10 mouse cellular contexts compared by ENCODE assay signal in genomic region chr7:30231328-30231668, GRCm38 (mm10). TPM values are rescaled to one million over a fixed set of nuclear protein-coding genes. Genes with fewer than 3 reads are reported as not detected.
A peak's percentile ranks its signal among the peaks of the same experiment; 100 is the strongest.
DNase-seq lines count a peak whose midpoint lies in the region; ATAC-seq and TF ChIP-seq lines count a peak whose summit lies in the region.
"Had no signal": no experiment of that assay in that cellular context is flagged by ENCODE, and none has a peak within 500 bp of the region (broad histone marks: within the 10 kb centered on the region; RNA-seq: fewer than 3 reads in every experiment).

No protein-coding gene starts in this region.

- peaks cover 15% of the 10 kb centered on the region for H3K36me3 ChIP-seq in heart, embryonic 15.5 days
- no peaks in the 10 kb centered on the region for H3K36me3 ChIP-seq in MEL (ENCODE audit: control insufficient read depth in 1 of 2, insufficient read depth in 2 of 2, low read length in 2 of 2)
- H3K36me3 ChIP-seq in hindbrain, embryonic 11.5 days (ENCODE audit: control insufficient read depth, insufficient read depth, low read length), result no peaks in the 10 kb centered on the region
- H3K36me3 ChIP-seq in midbrain, embryonic 12.5 days, result peaks cover 46% of the 10 kb centered on the region

- peak overlapping the region; percentile 86 for H3K4me2 ChIP-seq in heart, embryonic 15.5 days
- H3K4me2 ChIP-seq in hindbrain, embryonic 11.5 days (replicated peaks; ENCODE audit: low read depth, low read length), result peak overlapping the region; percentile 68
- H3K4me2 ChIP-seq in midbrain, embryonic 12.5 days (replicated peaks), result peak overlapping the region; percentile 70

- H3K79me2 ChIP-seq in MEL (ENCODE audit: control insufficient read depth, insufficient read depth, low read length, poor library complexity), result peaks cover 7% of the 10 kb centered on the region

- DNase-seq in heart, adult 8-10 months (ENCODE audit: low spot score), result no peak
- no peak for DNase-seq in MEL (ENCODE audit: low read depth, low spot score)
- no peak for DNase-seq in hindbrain, embryonic 11.5 days (ENCODE audit: low spot score)
- DNase-seq in left cerebral cortex, postnatal 14 days (ENCODE audit: low spot score in 2 of 2), result no peak
- DNase-seq in cerebellum, adult 18-20 months, result no peak

- H3K27me3 ChIP-seq in heart, embryonic 15.5 days, result no peaks in the 10 kb centered on the region
- H3K27me3 ChIP-seq in MEL (ENCODE audit: control insufficient read depth in 1 of 2, insufficient read depth in 2 of 2, low read length in 2 of 2), result no peaks in the 10 kb centered on the region
- no peaks in the 10 kb centered on the region for H3K27me3 ChIP-seq in hindbrain, embryonic 11.5 days (ENCODE audit: control insufficient read depth, insufficient read depth, low read length)
- no peaks in the 10 kb centered on the region for H3K27me3 ChIP-seq in midbrain, embryonic 12.5 days

- 0% methylated on average over 16 of the region's 16 CpGs for WGBS in heart, embryonic 15.5 days
- WGBS in hindbrain, embryonic 11.5 days, result under 1% methylated on average over 16 of the region's 16 CpGs
- 0% methylated on average over 16 of the region's 16 CpGs for WGBS in midbrain, embryonic 12.5 days

- intact Hi-C loops in left cerebral cortex, postnatal 14 days (cut with DNase I), result loop anchor here (5.0 kb wide), 1 partner anchor 61 kb away; the partner anchor contains the start of gene Clip3

- H3K4me3 ChIP-seq in heart, embryonic 15.5 days, result peak overlapping the region; percentile 63
- H3K4me3 ChIP-seq in MEL (ENCODE audit: control insufficient read depth in 1 of 2, insufficient read depth in 1 of 2, low read depth in 2 of 2, low read length in 2 of 2), result peak overlapping the region; percentile 74 to 81
- peak overlapping the region; percentile 80 for H3K4me3 ChIP-seq in hindbrain, embryonic 11.5 days (ENCODE audit: low read depth, low read length)
- peak overlapping the region; percentile 74 for H3K4me3 ChIP-seq in midbrain, embryonic 12.5 days

- no peaks in the 10 kb centered on the region for H3K9me3 ChIP-seq in heart, embryonic 15.5 days (replicated peaks)
- no peaks in the 10 kb centered on the region for H3K9me3 ChIP-seq in MEL (replicated peaks; ENCODE audit: insufficient read depth, low read length)
- H3K9me3 ChIP-seq in hindbrain, embryonic 11.5 days (ENCODE audit: control insufficient read depth, low read length), result no peaks in the 10 kb centered on the region
- no peaks in the 10 kb centered on the region for H3K9me3 ChIP-seq in midbrain, embryonic 12.5 days

- no peak for ATAC-seq in heart, embryonic 15.5 days (replicated peaks; ENCODE audit: insufficient number of reproducible peaks, insufficient read depth, low FRiP score, low read depth)
- peak; percentile 73; the same call in 1 of the 2 replicates for ATAC-seq in hindbrain, embryonic 11.5 days (ENCODE audit: low FRiP score)
- peak; percentile 48 for ATAC-seq in midbrain, embryonic 12.5 days (ENCODE audit: low FRiP score, low read depth)
- no peak for ATAC-seq in granulocyte monocyte progenitor cell, adult 5-6 weeks (replicated peaks; ENCODE audit: poor library complexity, severe bottlenecking)

- no peak for TF ChIP-seq CTCF in MEL (IDR thresholded peaks at IDR 0.05 in 2 of 3, conservative IDR thresholded peaks at IDR 0.05 in 1 of 3; ENCODE audit: control insufficient read depth in 1 of 3, insufficient read depth in 1 of 3, low read depth in 2 of 3, low read length in 3 of 3, poor library complexity in 1 of 3, severe bottlenecking in 1 of 3)

- TF ChIP-seq EP300 in MEL (IDR thresholded peaks at IDR 0.05; ENCODE audit: low read depth in 1 of 2, low read length in 2 of 2), result no peak

- peak overlapping the region; percentile 58 for H3K9ac ChIP-seq in heart, embryonic 15.5 days
- peak overlapping the region; percentile 82 for H3K9ac ChIP-seq in MEL (ENCODE audit: control insufficient read depth, low read depth, low read length, poor library complexity, severe bottlenecking)
- peak overlapping the region; percentile 49 for H3K9ac ChIP-seq in hindbrain, embryonic 11.5 days (ENCODE audit: low read depth, low read length)
- peak overlapping the region; percentile 76 for H3K9ac ChIP-seq in midbrain, embryonic 12.5 days (replicated peaks)

- no peak for TF ChIP-seq RAD21 in MEL (IDR thresholded peaks at IDR 0.05; ENCODE audit: low read depth, low read length)

- TF ChIP-seq POLR2A in MEL (IDR thresholded peaks at IDR 0.05; ENCODE audit: control insufficient read depth in 1 of 2, insufficient read depth in 1 of 2, low read depth in 1 of 2, low read length in 2 of 2, poor library complexity in 1 of 2), result no peak

- peaks cover 19% of the 10 kb centered on the region for H3K4me1 ChIP-seq in heart, embryonic 15.5 days (replicated peaks)
- peaks cover 0 to 9% of the 10 kb centered on the region in 2 experiments; a peak in 1 of 4 replicates for H3K4me1 ChIP-seq in MEL (ENCODE audit: control insufficient read depth in 1 of 2, insufficient read depth in 2 of 2, low read length in 2 of 2)
- H3K4me1 ChIP-seq in hindbrain, embryonic 11.5 days (replicated peaks; ENCODE audit: control insufficient read depth, insufficient read depth, low read length), result peaks cover 5% of the 10 kb centered on the region
- H3K4me1 ChIP-seq in midbrain, embryonic 12.5 days, result peaks cover 17% of the 10 kb centered on the region

- 0 out of 2 replicates have a peak overlapping the region, but pooled peaks have one; percentile 90 for H3K27ac ChIP-seq in heart, embryonic 15.5 days
- 0 out of 2 replicates have a peak overlapping the region, but pooled peaks have one; percentile 37 for H3K27ac ChIP-seq in MEL (ENCODE audit: control insufficient read depth, low read depth, low read length)
- H3K27ac ChIP-seq in hindbrain, embryonic 11.5 days (ENCODE audit: low read depth, low read length), result 0 out of 2 replicates have a peak overlapping the region, but pooled peaks have one; percentile 36
- peak overlapping the region; percentile 97 for H3K27ac ChIP-seq in midbrain, embryonic 12.5 days (replicated peaks)

RNA-seq across cellular contexts. Expression of gene Polr2i, which starts 0.5 kb away (rescaled TPM):
- polyA plus RNA-seq in heart, embryonic 15.5 days (2015; fragmentation: Nextera tagmentation; extraction: Ambion mirVana), result 99.7 and 105 TPM in 2 replicates
- 10 to 100 TPM; 54.0 to 70.5 (median 64.9) TPM for total RNA-seq in heart, adult 8-10 months (2022)
- 109 and 128 TPM in 2 replicates for total RNA-seq in MEL (2012; rRNA removed)
- polyA plus RNA-seq in MEL (2012; ENCODE audit: insufficient read depth in 1 of 2, insufficient read length in 2 of 2, low read depth in 1 of 2, low replicate concordance in 2 of 2, missing spikeins in 1 of 2), result 100 to 1,000 TPM in 1 of 2 experiments, not detected in 1; 118 TPM
- 171 and 176 TPM in 2 replicates for polyA plus RNA-seq in hindbrain, embryonic 11.5 days (2014; fragmentation: Nextera tagmentation; extraction: Ambion mirVana)
- 151 and 156 TPM in 2 replicates for polyA plus RNA-seq in midbrain, embryonic 12.5 days (2016; fragmentation: Nextera tagmentation; extraction: Ambion mirVana)
- 79.3 and 81.3 TPM in 2 replicates for total RNA-seq in granulocyte monocyte progenitor cell, adult 5-6 weeks (2014; fragmentation: Nextera tagmentation)
- 62.3 and 79.3 TPM in 2 replicates for total RNA-seq in granulocyte monocyte progenitor cell, adult 5-6 weeks (2017)
- total RNA-seq in left cerebral cortex, postnatal 14 days (2021), result 10 to 100 TPM; 55.8 to 59.8 TPM

RNA-seq across cellular contexts. Expression of gene Tbcb, which starts 0.8 kb away (rescaled TPM):
- polyA plus RNA-seq in heart, embryonic 15.5 days (2015; fragmentation: Nextera tagmentation; extraction: Ambion mirVana), result 125 and 140 TPM in 2 replicates
- 10 to 100 TPM; 51.2 to 62.4 (median 57.6) TPM for total RNA-seq in heart, adult 8-10 months (2022)
- 54.8 and 55.0 TPM in 2 replicates for total RNA-seq in MEL (2012; rRNA removed)
- polyA plus RNA-seq in MEL (2012; ENCODE audit: insufficient read depth in 1 of 2, insufficient read length in 2 of 2, low read depth in 1 of 2, low replicate concordance in 2 of 2, missing spikeins in 1 of 2), result 10 to 100 TPM in 1 of 2 experiments, not detected in 1; 72.6 TPM
- polyA plus RNA-seq in hindbrain, embryonic 11.5 days (2014; fragmentation: Nextera tagmentation; extraction: Ambion mirVana), result 278 and 293 TPM in 2 replicates
- 257 and 259 TPM in 2 replicates for polyA plus RNA-seq in midbrain, embryonic 12.5 days (2016; fragmentation: Nextera tagmentation; extraction: Ambion mirVana)
- 113 and 115 TPM in 2 replicates for total RNA-seq in granulocyte monocyte progenitor cell, adult 5-6 weeks (2014; fragmentation: Nextera tagmentation)
- 48.2 and 53.7 TPM in 2 replicates for total RNA-seq in granulocyte monocyte progenitor cell, adult 5-6 weeks (2017)
- 100 to 1,000 TPM; 149 to 153 TPM for total RNA-seq in left cerebral cortex, postnatal 14 days (2021)

RNA-seq across cellular contexts. Expression of gene Ovol3, which starts 4.2 kb away (rescaled TPM):
- not detected in 2 replicates for polyA plus RNA-seq in heart, embryonic 15.5 days (2015; fragmentation: Nextera tagmentation; extraction: Ambion mirVana)
- total RNA-seq in heart, adult 8-10 months (2022), result not detected
- not detected in 2 replicates for total RNA-seq in MEL (2012; rRNA removed)
- under 1 TPM in 1 of 2 experiments, not detected in 1; 0.17 TPM for polyA plus RNA-seq in MEL (2012; ENCODE audit: insufficient read depth in 1 of 2, insufficient read length in 2 of 2, low read depth in 1 of 2, low replicate concordance in 2 of 2, missing spikeins in 1 of 2)
- not detected in 2 replicates for polyA plus RNA-seq in hindbrain, embryonic 11.5 days (2014; fragmentation: Nextera tagmentation; extraction: Ambion mirVana)
- polyA plus RNA-seq in midbrain, embryonic 12.5 days (2016; fragmentation: Nextera tagmentation; extraction: Ambion mirVana), result not detected in 2 replicates
- not detected in 2 replicates for total RNA-seq in granulocyte monocyte progenitor cell, adult 5-6 weeks (2014; fragmentation: Nextera tagmentation)
- not detected in 2 replicates for total RNA-seq in granulocyte monocyte progenitor cell, adult 5-6 weeks (2017)
- total RNA-seq in left cerebral cortex, postnatal 14 days (2021), result not detected
- polyA plus RNA-seq: inflammation-experienced regulatory T-cells, adult 6 months; urinary bladder, adult 2 months had no signal

RNA-seq across cellular contexts. Expression of gene Capns1, which starts 32.7 kb away (rescaled TPM):
- 77.4 and 96.6 TPM in 2 replicates for polyA plus RNA-seq in heart, embryonic 15.5 days (2015; fragmentation: Nextera tagmentation; extraction: Ambion mirVana)
- 100 to 1,000 TPM; 287 to 304 (median 297) TPM for total RNA-seq in heart, adult 8-10 months (2022)
- total RNA-seq in MEL (2012; rRNA removed), result 31.7 and 38.3 TPM in 2 replicates
- 100 to 1,000 TPM in 1 of 2 experiments, not detected in 1; 354 TPM for polyA plus RNA-seq in MEL (2012; ENCODE audit: insufficient read depth in 1 of 2, insufficient read length in 2 of 2, low read depth in 1 of 2, low replicate concordance in 2 of 2, missing spikeins in 1 of 2)
- polyA plus RNA-seq in hindbrain, embryonic 11.5 days (2014; fragmentation: Nextera tagmentation; extraction: Ambion mirVana), result 56.3 and 64.0 TPM in 2 replicates
- polyA plus RNA-seq in midbrain, embryonic 12.5 days (2016; fragmentation: Nextera tagmentation; extraction: Ambion mirVana), result 59.8 and 61.6 TPM in 2 replicates
- total RNA-seq in granulocyte monocyte progenitor cell, adult 5-6 weeks (2014; fragmentation: Nextera tagmentation), result 236 and 240 TPM in 2 replicates
- 176 and 196 TPM in 2 replicates for total RNA-seq in granulocyte monocyte progenitor cell, adult 5-6 weeks (2017)
- 100 to 1,000 TPM; 194 to 196 TPM for total RNA-seq in left cerebral cortex, postnatal 14 days (2021)

RNA-seq across cellular contexts. Expression of gene Cox7a1, which starts 47.4 kb away (rescaled TPM):
- polyA plus RNA-seq in heart, embryonic 15.5 days (2015; fragmentation: Nextera tagmentation; extraction: Ambion mirVana), result 369 and 603 TPM in 2 replicates
- 1,000 to 10,000 TPM; 3,196 to 3,318 (median 3,289) TPM for total RNA-seq in heart, adult 8-10 months (2022)
- 8.9 and 9.9 TPM in 2 replicates for total RNA-seq in MEL (2012; rRNA removed)
- polyA plus RNA-seq in MEL (2012; ENCODE audit: insufficient read depth in 1 of 2, insufficient read length in 2 of 2, low read depth in 1 of 2, low replicate concordance in 2 of 2, missing spikeins in 1 of 2), result 10 to 100 TPM in 1 of 2 experiments, not detected in 1; 11.1 TPM
- 4.3 and 4.5 TPM in 2 replicates for polyA plus RNA-seq in hindbrain, embryonic 11.5 days (2014; fragmentation: Nextera tagmentation; extraction: Ambion mirVana)
- 0.74 and 4.1 TPM in 2 replicates for polyA plus RNA-seq in midbrain, embryonic 12.5 days (2016; fragmentation: Nextera tagmentation; extraction: Ambion mirVana)
- not detected in 2 replicates for total RNA-seq in granulocyte monocyte progenitor cell, adult 5-6 weeks (2014; fragmentation: Nextera tagmentation)
- total RNA-seq in granulocyte monocyte progenitor cell, adult 5-6 weeks (2017), result 1.5 TPM in 1 of 2 replicates, not detected in the other
- total RNA-seq in left cerebral cortex, postnatal 14 days (2021), result 1 to 10 TPM; 3.4 to 4.9 TPM

Comparison
In these comparisons a context has a peak if more than half of its experiments do, and no peak if none do; other contexts are left out.
1. ATAC-seq: peak in hindbrain, embryonic 11.5 days (single experiment) and midbrain, embryonic 12.5 days (single experiment); none in heart, embryonic 15.5 days (single experiment) and granulocyte monocyte progenitor cell, adult 5-6 weeks (single experiment).
2. H3K27ac ChIP-seq: peak in every context shown above with its lines; median percentile 97 in midbrain, embryonic 12.5 days; 90 in heart, embryonic 15.5 days; 37 in MEL; 36 in hindbrain, embryonic 11.5 days.
3. Peak in every context shown above with its lines, with median percentiles within 50 percentile points of each other: H3K4me2 ChIP-seq, H3K4me3 ChIP-seq and H3K9ac ChIP-seq.